Mouse (Mus musculus) right cerebral cortex, adult 2 months (tissue): ENCODE data around the gene Acin1.

ENCODE experiments used
- DNase-seq, 2 experiments: peaks; one replicate each; pipeline ENCODE4 v3.0.0; 2021 to 2022; ENCODE audit warnings: low spot score in 2 of 2

Gene Acin1

GRCm38 (mm10) chr14:54609245-54609644, 77.5 kb downstream of the Acin1 start:
- no peak for DNase-seq

- DNase-seq = no peak
Observed at GRCm38 (mm10) chr14:54607226-54607625, 79.5 kb downstream of the Acin1 start.

GRCm38 (mm10) chr14:54605752-54606321, 80.9 kb downstream of the Acin1 start, which contains the start of gene 4931414P19Rik:
4931414P19Rik (minus strand) TSS chr14:54605993.
- DNase-seq = peak; percentile 56 to 72

- no peak for DNase-seq
Observed at GRCm38 (mm10) chr14:54603686-54604085, 83.0 kb downstream of the Acin1 start.

- DNase-seq = peak; percentile 95 to 96
Observed at GRCm38 (mm10) chr14:54603038-54603654, 83.6 kb downstream of the Acin1 start.

- DNase-seq = no peak
Observed at GRCm38 (mm10) chr14:54602613-54603012, 84.1 kb downstream of the Acin1 start.

- no peak for DNase-seq
Observed at GRCm38 (mm10) chr14:54601601-54602000, 85.1 kb downstream of the Acin1 start.

- no peak for DNase-seq
Observed at GRCm38 (mm10) chr14:54597084-54597483, 89.6 kb downstream of the Acin1 start.

GRCm38 (mm10) chr14:54594631-54595414, 91.9 kb downstream of the Acin1 start:
- DNase-seq = peak; percentile 52 to 55

- DNase-seq = no peak
Observed at GRCm38 (mm10) chr14:54594055-54594454, 92.7 kb downstream of the Acin1 start.

- peak; percentile 59 to 65 for DNase-seq
Observed at GRCm38 (mm10) chr14:54592319-54592934, 94.3 kb downstream of the Acin1 start.
